Mouse (Mus musculus) midbrain, embryonic 16.5 days (tissue): ENCODE measurements around the gene Scel. TPM values are rescaled to one million over a fixed set of nuclear protein-coding genes. Genes with fewer than 3 reads are reported as not detected.

Experiments
- microRNA-seq: library from miRNA; unstranded; fragments of <30 nt; microRNA quantifications from one replicate; pipeline ENCODE4, GENCODE M21; 2017
- polyA plus RNA-seq: library from polyadenylated mRNA; unstranded; fragments of >200 nt; fragmentation: Nextera tagmentation; extraction: Ambion mirVana; gene quantifications from 2 replicates; pipeline ENCODE4 v1.2.1, GENCODE M21; 2015

The Scel gene
- polyA plus RNA-seq, 1 experiment from 2014 or later, result 0.34 TPM

Small RNA genes within 50 kb of the gene (microRNA-seq; reads per million reads assigned to microRNA genes)
- not detected for gene Gm22877

Other genes with a start within 250 kb of the Scel start
- 58.1 and 64.8 TPM in 2 replicates for gene Mycbp2, start 166.5 kb upstream of the Scel start, polyA plus RNA-seq
- gene Slain1, start 136.9 kb downstream of the Scel start, polyA plus RNA-seq, result 13.0 and 15.4 TPM in 2 replicates